Mouse (Mus musculus): ENCODE measurements around the gene L3mbtl4. TPM values are rescaled to one million over a fixed set of nuclear protein-coding genes. Genes with fewer than 3 reads are reported as not detected.

The L3mbtl4 gene
- polyA plus RNA-seq, 1 experiment from 2014 or later = 1.1 TPM

- H3K4me1 ChIP-seq (replicated peaks; ENCODE audit: control insufficient read depth, insufficient read depth, low read length) = no peaks in the 10 kb centered on the region
- no peak overlapping the region for H3K27ac ChIP-seq (ENCODE audit: low read depth)
- no peak overlapping the region for H3K4me2 ChIP-seq (ENCODE audit: low read length)
- ATAC-seq (replicated peaks; ENCODE audit: low FRiP score, low TSS enrichment, low read depth) = 0 out of 2 replicates have a peak, but pooled peaks have one; percentile 26
- H3K27me3 ChIP-seq (replicated peaks; ENCODE audit: control insufficient read depth, insufficient read depth, low read length) = no peaks in the 10 kb centered on the region
- H3K9ac ChIP-seq (ENCODE audit: low read length) = no peak overlapping the region
- H3K4me3 ChIP-seq (ENCODE audit: low read depth, low read length) = no peak overlapping the region
- no peaks in the 10 kb centered on the region for H3K9me3 ChIP-seq (ENCODE audit: control insufficient read depth, low read length)
- 34% methylated on average over 8 of the region's 8 CpGs for WGBS
- no peaks in the 10 kb centered on the region for H3K36me3 ChIP-seq (ENCODE audit: control insufficient read depth, insufficient read depth, low read length)
- DNase-seq (ENCODE audit: low spot score) = no peak
Observed at GRCm38 (mm10) chr17:68285119-68285782, 11.7 kb downstream of the L3mbtl4 start.

- H3K4me1 ChIP-seq (replicated peaks; ENCODE audit: control insufficient read depth, insufficient read depth, low read length) = no peaks in the 10 kb centered on the region
- ATAC-seq (replicated peaks; ENCODE audit: low FRiP score, low TSS enrichment, low read depth) = peak; percentile 38; the same call in 1 of the 2 replicates
- H3K27me3 ChIP-seq (replicated peaks; ENCODE audit: control insufficient read depth, insufficient read depth, low read length) = no peaks in the 10 kb centered on the region
- 79% methylated on average over 4 of the region's 4 CpGs for WGBS
- no peaks in the 10 kb centered on the region for H3K36me3 ChIP-seq (ENCODE audit: control insufficient read depth, insufficient read depth, low read length)
- no peak overlapping the region for H3K4me3 ChIP-seq (ENCODE audit: low read depth, low read length)
- DNase-seq (ENCODE audit: low spot score) = no peak
- no peak overlapping the region for H3K27ac ChIP-seq (ENCODE audit: low read depth)
- H3K9ac ChIP-seq (ENCODE audit: low read length) = no peak overlapping the region
- H3K4me2 ChIP-seq (ENCODE audit: low read length) = no peak overlapping the region
- no peaks in the 10 kb centered on the region for H3K9me3 ChIP-seq (ENCODE audit: control insufficient read depth, low read length)
Observed at GRCm38 (mm10) chr17:68288094-68288493, 14.5 kb downstream of the L3mbtl4 start.

GRCm38 (mm10) chr17:68288699-68289098 lies 15.1 kb downstream of the L3mbtl4 start:
- H3K4me3 ChIP-seq (ENCODE audit: low read depth, low read length) = no peak overlapping the region
- no peak overlapping the region for H3K9ac ChIP-seq (ENCODE audit: low read length)
- no peaks in the 10 kb centered on the region for H3K9me3 ChIP-seq (ENCODE audit: control insufficient read depth, low read length)
- WGBS = 70% methylated on average over 8 of the region's 8 CpGs
- H3K36me3 ChIP-seq (ENCODE audit: control insufficient read depth, insufficient read depth, low read length) = no peaks in the 10 kb centered on the region
- ATAC-seq (replicated peaks; ENCODE audit: low FRiP score, low TSS enrichment, low read depth) (peak; percentile 74; the same call in 1 of the 2 replicates), DNase-seq (ENCODE audit: low spot score) (no peak)
- no peaks in the 10 kb centered on the region for H3K27me3 ChIP-seq (replicated peaks; ENCODE audit: control insufficient read depth, insufficient read depth, low read length)
- no peaks in the 10 kb centered on the region for H3K4me1 ChIP-seq (replicated peaks; ENCODE audit: control insufficient read depth, insufficient read depth, low read length)
- no peak overlapping the region for H3K4me2 ChIP-seq (ENCODE audit: low read length)
- no peak overlapping the region for H3K27ac ChIP-seq (ENCODE audit: low read depth)

- no peaks in the 10 kb centered on the region for H3K36me3 ChIP-seq (ENCODE audit: control insufficient read depth, insufficient read depth, low read length)
- H3K9me3 ChIP-seq (ENCODE audit: control insufficient read depth, low read length) = no peaks in the 10 kb centered on the region
- H3K9ac ChIP-seq (ENCODE audit: low read length) = no peak overlapping the region
- H3K4me1 ChIP-seq (replicated peaks; ENCODE audit: control insufficient read depth, insufficient read depth, low read length) = no peaks in the 10 kb centered on the region
- no peaks in the 10 kb centered on the region for H3K27me3 ChIP-seq (replicated peaks; ENCODE audit: control insufficient read depth, insufficient read depth, low read length)
- no peak for DNase-seq (ENCODE audit: low spot score)
- no peak for ATAC-seq (replicated peaks; ENCODE audit: low FRiP score, low TSS enrichment, low read depth)
- no peak overlapping the region for H3K4me3 ChIP-seq (ENCODE audit: low read depth, low read length)
- H3K4me2 ChIP-seq (ENCODE audit: low read length) = no peak overlapping the region
- 61% methylated on average over 9 of the region's 9 CpGs for WGBS
- no peak overlapping the region for H3K27ac ChIP-seq (ENCODE audit: low read depth)
Observed at GRCm38 (mm10) chr17:68291713-68292364, 18.2 kb downstream of the L3mbtl4 start.

- no peaks in the 10 kb centered on the region for H3K4me1 ChIP-seq (replicated peaks; ENCODE audit: control insufficient read depth, insufficient read depth, low read length)
- H3K4me3 ChIP-seq (ENCODE audit: low read depth, low read length) = no peak overlapping the region
- DNase-seq (ENCODE audit: low spot score) = no peak
- H3K4me2 ChIP-seq (ENCODE audit: low read length) = no peak overlapping the region
- no peak for ATAC-seq (replicated peaks; ENCODE audit: low FRiP score, low TSS enrichment, low read depth)
- H3K9ac ChIP-seq (ENCODE audit: low read length) = no peak overlapping the region
- H3K36me3 ChIP-seq (ENCODE audit: control insufficient read depth, insufficient read depth, low read length) = no peaks in the 10 kb centered on the region
- no peaks in the 10 kb centered on the region for H3K27me3 ChIP-seq (replicated peaks; ENCODE audit: control insufficient read depth, insufficient read depth, low read length)
- no peak overlapping the region for H3K27ac ChIP-seq (ENCODE audit: low read depth)
- H3K9me3 ChIP-seq (ENCODE audit: control insufficient read depth, low read length) = no peaks in the 10 kb centered on the region
- 83% methylated on average over 6 of the region's 6 CpGs for WGBS
Observed at GRCm38 (mm10) chr17:68308381-68308780, 34.8 kb downstream of the L3mbtl4 start.

- ATAC-seq (replicated peaks; ENCODE audit: low FRiP score, low TSS enrichment, low read depth) (no peak), DNase-seq (ENCODE audit: low spot score) (no peak)
- no peak overlapping the region for H3K9ac ChIP-seq (ENCODE audit: low read length)
- H3K27me3 ChIP-seq (replicated peaks; ENCODE audit: control insufficient read depth, insufficient read depth, low read length) = no peaks in the 10 kb centered on the region
- H3K36me3 ChIP-seq (ENCODE audit: control insufficient read depth, insufficient read depth, low read length) = no peaks in the 10 kb centered on the region
- no peak overlapping the region for H3K4me3 ChIP-seq (ENCODE audit: low read depth, low read length)
- no peak overlapping the region for H3K4me2 ChIP-seq (ENCODE audit: low read length)
- no peaks in the 10 kb centered on the region for H3K9me3 ChIP-seq (ENCODE audit: control insufficient read depth, low read length)
- H3K27ac ChIP-seq (ENCODE audit: low read depth) = no peak overlapping the region
- 82% methylated on average over 5 of the region's 5 CpGs for whole genome bisulfite sequencing
- H3K4me1 ChIP-seq (replicated peaks; ENCODE audit: control insufficient read depth, insufficient read depth, low read length) = no peaks in the 10 kb centered on the region
Observed at GRCm38 (mm10) chr17:68312286-68312927, 38.8 kb downstream of the L3mbtl4 start.

- Histone ChIP-seq H3K27ac (ENCODE audit: low read depth) (no peak overlapping the region), H3K9ac (ENCODE audit: low read length) (no peak overlapping the region), H3K9me3 (ENCODE audit: control insufficient read depth, low read length) (no peaks in the 10 kb centered on the region), H3K4me2 (ENCODE audit: low read length) (no peak overlapping the region), H3K4me3 (ENCODE audit: low read depth, low read length) (no peak overlapping the region), H3K27me3 (replicated peaks; ENCODE audit: control insufficient read depth, insufficient read depth, low read length) (no peaks in the 10 kb centered on the region), H3K4me1 (replicated peaks; ENCODE audit: control insufficient read depth, insufficient read depth, low read length) (no peaks in the 10 kb centered on the region), H3K36me3 (ENCODE audit: control insufficient read depth, insufficient read depth, low read length) (no peaks in the 10 kb centered on the region)
- DNase-seq (ENCODE audit: low spot score) (no peak), ATAC-seq (replicated peaks; ENCODE audit: low FRiP score, low TSS enrichment, low read depth) (0 out of 2 replicates have a peak, but pooled peaks have one; percentile 23)
- 61% methylated on average over 8 of the region's 8 CpGs for WGBS
Observed at GRCm38 (mm10) chr17:68320940-68321339, 47.3 kb downstream of the L3mbtl4 start.

- ATAC-seq (replicated peaks; ENCODE audit: low FRiP score, low TSS enrichment, low read depth) (no peak), DNase-seq (ENCODE audit: low spot score) (no peak)
- H3K9ac ChIP-seq (ENCODE audit: low read length) = no peak overlapping the region
- no peaks in the 10 kb centered on the region for H3K27me3 ChIP-seq (replicated peaks; ENCODE audit: control insufficient read depth, insufficient read depth, low read length)
- H3K4me1 ChIP-seq (replicated peaks; ENCODE audit: control insufficient read depth, insufficient read depth, low read length) = no peaks in the 10 kb centered on the region
- WGBS = 65% methylated on average over 3 of the region's 3 CpGs
- no peaks in the 10 kb centered on the region for H3K36me3 ChIP-seq (ENCODE audit: control insufficient read depth, insufficient read depth, low read length)
- no peaks in the 10 kb centered on the region for H3K9me3 ChIP-seq (ENCODE audit: control insufficient read depth, low read length)
- H3K4me3 ChIP-seq (ENCODE audit: low read depth, low read length) = no peak overlapping the region
- no peak overlapping the region for H3K27ac ChIP-seq (ENCODE audit: low read depth)
- H3K4me2 ChIP-seq (ENCODE audit: low read length) = no peak overlapping the region
Observed at GRCm38 (mm10) chr17:68322607-68323006, 49.0 kb downstream of the L3mbtl4 start.
